Mouse (Mus musculus) embryo, embryonic 11.5 days (tissue): ENCODE measurements around the gene Ankrd35.
"Not testable (repeated sequence)": the region's sequence is repeated elsewhere in the genome, so short reads cannot be mapped to it uniquely, and the experiment has no call there.

Experiments used
- DNase-seq: peaks from one replicate; pipeline ENCODE4 v3.0.0-alpha.2; 2012; ENCODE audit warnings: low read depth, low spot score

Gene Ankrd35

DNA sequence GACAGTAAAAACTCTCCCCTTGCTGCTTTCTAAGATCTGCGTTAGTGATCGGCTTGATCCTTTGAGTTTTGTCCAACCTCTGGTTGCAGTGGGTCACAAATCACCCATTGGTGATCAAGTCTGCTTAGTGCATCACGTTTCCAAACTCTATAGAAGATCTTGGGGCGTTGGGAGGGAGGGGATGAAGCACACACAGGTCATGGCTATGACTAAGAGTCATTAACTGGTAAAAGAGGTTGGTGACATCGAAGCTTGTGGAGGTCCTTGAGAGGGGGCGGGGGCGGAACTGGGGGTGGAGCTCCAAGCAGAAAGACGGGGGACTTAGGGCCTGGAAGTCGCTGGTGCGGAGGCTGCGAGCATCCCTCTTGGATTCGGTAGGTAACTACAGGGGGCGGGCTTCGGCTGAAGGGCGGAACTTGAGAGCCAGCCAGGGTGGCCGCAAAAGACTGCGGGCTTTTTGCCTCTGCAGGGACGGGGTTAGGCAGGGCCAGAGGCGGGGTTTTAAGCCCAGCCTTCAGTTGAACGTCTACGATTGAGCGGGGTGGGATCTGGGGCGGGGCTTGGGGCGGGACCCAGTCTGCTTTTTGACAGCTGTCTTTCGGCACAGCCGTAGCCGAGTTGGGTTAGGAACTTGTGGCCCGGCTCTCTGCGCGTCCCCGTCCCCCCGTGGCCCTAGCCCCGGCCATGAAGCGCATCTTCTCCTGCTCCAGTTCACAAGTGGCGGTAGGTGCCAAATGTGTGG is at the start of gene Ankrd35:
Gene Ankrd35 (plus strand): TSS at position 405 of the 742 bp plus-strand sequence.
- peak; percentile 61 for DNase-seq

DNA sequence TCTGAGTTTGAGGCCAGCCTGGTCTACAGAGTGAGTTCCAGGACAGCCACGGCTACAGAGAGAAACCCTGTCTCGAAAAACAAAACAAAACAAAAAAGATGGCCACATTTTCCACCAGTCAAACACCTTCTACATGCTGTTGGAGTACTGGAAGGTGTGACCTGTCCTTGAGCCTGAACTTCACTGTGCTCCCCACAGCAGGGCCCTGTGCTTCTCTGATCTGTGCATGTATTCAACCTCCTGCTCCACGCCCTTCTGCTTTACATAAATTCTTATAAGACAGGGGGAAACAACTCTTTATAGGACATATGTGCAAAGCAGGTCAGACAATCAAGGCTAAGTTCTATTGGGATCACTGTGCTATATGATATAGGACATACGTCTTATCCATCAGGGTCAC is 46.7 kb upstream of the Ankrd35 start:
- no peak for DNase-seq

DNA sequence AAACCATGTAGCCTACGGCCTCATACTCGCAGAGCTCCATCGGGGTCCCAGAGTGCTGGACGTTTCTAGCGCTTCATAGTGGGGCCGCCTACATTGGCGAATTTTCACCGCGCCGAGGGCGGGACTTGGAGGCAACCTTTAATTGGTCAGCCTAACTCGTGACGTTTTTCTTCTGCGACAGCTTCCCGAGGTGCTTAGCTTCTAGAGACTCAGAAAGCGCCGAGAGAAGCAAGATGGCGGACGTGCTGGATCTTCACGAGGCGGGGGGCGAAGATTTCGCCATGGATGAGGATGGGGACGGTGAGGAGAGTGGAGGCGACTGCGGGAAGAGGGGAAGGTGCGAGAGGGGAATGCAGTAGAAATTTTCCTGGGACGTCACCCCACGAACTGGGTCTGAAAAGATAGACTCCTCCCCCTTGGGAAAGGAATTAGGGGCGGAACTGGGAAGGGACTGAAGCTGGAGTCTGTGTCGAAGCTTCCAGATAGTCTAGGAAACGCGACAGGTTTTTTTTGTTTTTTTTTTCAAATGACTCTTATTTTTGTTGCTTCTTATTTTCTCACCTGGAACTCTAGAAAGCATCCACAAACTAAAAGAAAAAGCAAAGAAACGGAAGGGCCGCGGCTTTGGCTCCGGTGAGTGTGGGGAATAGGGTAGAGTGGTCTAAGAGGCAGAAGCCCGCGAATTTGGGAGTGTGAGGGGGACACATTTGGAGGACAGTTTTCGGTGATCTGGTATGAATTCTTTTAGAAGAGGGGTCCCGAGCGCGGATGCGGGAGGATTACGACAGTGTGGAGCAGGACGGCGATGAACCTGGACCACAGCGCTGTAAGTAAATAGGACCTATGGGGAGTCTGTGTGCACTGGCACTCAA is 40.0 kb upstream of the Ankrd35 start, which contains the start of gene Rbm8a:
Gene Rbm8a (plus strand): TSS at position 205 of the 872 bp plus-strand sequence.
- DNase-seq: peak; percentile 99

DNA sequence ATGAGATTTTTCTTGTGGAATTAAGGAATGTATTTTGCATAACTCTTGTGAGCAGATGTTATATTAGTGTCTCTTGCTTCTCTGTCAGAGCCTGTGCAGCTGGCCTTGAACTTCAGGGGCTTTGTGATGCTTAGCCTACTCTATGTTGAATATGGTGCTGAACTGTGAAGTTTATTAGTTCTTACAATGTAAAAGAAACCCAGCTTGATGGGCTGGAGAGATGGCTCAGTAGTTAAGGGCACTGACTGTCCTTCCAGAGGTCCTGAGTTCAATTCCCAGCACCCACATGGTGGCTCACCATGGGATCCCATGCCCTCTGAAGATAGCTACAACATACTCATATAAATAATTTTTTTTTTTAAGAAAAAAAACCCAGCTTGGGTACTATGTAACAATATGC is 37.9 kb upstream of the Ankrd35 start:
- DNase-seq: no peak

DNA sequence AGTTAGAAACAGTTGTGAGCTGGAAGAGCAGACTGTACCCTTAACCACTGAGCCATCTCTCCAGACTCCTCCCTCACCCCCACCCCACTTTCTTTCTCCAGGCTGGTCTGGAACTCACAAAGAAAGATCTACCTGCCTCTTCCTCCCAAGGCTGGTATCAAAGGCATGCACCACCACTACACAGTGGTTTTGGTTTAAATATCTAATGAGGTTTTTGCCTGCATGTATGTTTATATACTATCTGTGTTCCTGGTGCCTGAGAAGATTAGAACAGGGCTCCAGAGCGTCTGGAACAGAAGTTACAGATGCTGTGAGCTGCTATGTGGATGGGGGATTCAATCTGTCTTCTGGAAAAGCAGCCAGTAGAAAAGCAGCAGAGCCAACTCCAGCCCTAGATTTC is 35.9 kb upstream of the Ankrd35 start:
- DNase-seq: no peak

DNA sequence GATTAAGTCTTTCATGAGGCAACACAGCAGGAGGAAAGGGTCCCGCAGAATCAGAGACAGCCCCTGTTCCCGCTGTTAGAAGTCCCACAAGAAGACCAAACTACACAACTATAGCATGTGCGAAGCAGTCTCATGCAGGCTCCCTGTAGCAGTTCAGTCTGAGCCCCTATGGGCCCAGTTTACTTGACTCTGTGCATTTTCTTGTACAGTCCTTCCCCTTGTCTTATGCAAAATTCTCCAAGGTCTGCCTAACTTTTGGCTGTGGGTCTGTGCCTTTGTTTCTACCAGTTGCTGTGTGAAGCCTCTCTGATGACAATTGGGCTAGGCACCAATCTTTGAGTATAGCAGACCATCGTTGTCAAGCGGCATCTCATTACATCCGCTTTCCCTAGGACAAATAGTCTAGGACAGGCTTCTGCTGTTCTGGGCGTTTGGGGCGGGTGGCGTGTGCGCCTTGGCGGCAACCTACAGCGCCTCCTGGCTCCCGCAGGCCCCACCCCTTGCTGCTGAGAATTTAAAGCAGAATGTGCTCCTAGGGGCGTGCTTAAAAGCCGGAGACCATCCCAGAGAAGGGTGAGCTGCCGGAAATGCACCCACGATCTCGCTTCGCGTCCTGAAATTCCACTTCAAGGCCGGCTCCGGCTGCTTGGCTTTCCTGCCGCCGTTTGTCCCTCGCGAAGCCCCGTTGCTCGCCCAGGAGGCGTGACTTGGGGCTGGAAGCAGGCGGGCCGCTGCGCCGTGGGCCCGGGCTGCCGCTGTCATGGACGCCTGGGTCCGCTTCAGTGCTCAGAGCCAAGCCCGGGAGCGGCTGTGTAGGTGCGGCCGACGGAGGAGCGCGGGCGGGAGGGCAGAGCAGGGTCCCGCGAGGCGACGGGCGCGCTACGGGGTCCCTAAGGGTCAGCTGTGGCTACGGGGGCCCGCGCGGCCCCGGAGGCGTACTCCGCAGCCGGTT is 34.7 kb upstream of the Ankrd35 start, which contains the start of the genes Pex11b and Gm42957:
Gene Pex11b (plus strand): TSS at position 449 of the 952 bp plus-strand sequence.
Gene Gm42957 (plus strand): TSS at position 547 of the 952 bp plus-strand sequence.
- peak; percentile 65 for DNase-seq

DNA sequence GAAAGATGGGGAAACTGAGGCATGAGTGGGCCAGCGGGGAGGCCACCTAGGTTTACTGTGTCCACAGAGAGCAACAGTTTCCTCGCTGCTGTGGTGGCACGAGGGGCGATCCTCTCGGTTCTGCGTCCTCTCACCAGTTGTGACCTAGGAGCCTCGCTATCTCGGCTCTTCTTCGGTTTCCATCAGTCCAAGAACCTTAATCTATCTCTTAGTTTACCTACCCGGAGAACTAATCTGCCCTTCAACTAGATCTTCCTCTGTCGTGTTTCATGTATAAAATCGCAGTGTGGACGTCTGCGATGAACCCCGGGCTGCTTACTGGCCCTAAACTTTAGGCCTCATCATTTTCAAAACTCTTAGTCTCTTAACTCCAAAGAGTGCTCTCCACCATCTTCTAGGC is 34.0 kb upstream of the Ankrd35 start:
- no peak for DNase-seq

DNA sequence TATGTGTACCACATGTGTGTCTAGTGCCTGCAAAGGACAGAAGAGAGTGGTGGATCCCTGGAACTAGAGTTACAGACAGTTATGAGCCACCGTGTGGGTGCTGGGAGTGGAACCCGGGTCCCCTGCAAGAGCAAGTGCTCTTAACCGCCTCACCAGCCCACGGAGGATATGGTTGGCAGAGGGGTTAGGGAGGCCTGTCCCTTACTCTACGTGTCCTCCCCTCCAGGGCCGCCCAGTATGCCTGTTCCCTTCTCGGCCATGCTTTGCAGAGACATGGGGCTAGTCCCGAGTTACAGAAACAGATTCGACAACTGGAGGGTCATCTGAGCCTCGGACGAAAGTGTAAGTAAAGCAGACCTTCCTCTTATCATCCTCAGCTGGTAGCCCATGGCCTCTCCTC is 33.5 kb upstream of the Ankrd35 start:
- DNase-seq: no peak

DNA sequence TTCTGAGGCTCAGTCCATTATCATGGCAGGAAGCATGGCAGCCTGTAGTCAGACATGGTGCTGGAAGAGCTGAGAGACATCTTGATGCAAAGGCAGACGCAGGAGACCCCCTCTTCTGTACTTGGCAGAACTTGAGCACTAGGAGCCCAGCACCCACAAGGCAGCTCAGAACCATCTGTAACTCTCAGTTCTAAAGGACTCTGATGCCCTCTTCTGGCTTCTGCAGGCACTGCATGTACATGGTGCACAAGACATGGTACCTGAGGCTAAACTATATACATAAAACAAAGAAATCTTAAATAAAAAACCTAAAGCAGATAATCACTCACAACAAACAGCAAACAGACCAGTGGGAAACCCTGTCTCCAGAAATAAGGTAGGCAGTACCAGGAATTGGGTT is 30.7 kb upstream of the Ankrd35 start:
- peak; percentile 39 for DNase-seq

DNA sequence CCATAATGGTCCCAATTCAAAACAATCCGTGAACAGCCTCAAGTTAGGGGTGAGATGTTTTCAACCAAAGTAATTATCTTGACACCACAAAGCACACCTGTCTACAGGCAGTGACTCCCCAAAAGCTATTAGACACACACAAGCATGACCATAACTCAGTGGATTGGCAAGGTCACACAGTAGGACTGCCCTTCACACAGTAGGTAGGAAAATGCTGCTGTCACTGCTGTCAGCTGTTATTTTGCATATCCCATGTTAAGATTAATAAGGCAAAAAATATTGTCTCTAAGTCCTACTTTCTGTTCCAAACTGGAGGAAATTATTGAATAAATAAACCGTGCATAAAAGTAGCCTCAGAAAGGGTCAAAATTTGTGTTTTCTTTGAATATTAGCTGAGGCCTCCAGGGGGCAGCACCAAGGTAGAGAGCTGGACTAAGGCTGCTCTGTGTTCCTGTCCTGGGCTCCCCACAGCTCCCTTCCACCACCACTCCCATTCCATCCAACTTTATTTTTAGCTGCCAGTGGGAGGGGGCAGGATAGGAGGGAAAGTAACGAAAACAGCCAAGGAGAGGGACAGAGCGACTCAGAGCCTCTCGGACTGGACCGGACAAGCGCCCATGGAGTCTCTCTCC is 24.8 kb upstream of the Ankrd35 start, which contains the start of gene Itga10:
Gene Itga10 (plus strand): TSS at position 567 of the 632 bp plus-strand sequence.
- DNase-seq: no peak

DNA sequence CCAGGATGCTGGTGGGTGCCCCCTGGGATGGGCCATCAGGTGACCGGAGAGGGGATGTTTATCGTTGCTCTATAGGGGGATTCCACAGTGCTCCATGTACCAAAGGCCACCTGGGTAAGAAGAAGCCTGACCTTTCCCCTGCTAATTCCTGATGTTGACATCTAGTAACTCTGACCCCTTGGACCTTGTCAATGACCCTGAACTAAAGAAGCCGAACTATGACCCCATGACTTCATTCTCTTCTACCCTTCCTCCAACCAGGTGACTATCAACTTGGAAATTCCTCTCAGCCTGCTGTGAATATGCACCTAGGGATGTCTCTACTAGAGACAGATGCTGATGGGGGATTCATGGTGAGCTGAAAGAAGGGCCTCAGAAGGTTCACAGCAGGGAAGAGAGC is 22.6 kb upstream of the Ankrd35 start:
- DNase-seq: no peak

DNA sequence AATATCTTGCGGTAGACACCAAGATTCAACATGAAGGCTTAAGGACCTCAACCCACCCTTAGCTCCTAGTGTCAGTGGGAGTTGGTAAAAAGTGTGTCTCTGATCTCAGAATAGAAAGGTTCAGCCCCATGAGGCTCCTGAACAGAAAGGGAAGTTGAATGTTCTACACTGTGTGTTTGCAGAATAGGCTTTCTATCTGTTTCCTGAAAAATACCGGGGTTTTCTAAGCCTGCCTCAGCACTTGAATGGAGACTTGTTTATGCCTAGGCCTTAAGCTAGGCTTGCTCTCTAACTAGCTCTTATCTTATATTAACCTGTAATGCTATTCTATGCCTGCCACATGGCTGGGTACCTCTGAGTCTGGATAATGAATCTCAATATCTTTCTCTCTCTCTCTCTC is 9.0 kb upstream of the Ankrd35 start:
- DNase-seq: no peak

DNA sequence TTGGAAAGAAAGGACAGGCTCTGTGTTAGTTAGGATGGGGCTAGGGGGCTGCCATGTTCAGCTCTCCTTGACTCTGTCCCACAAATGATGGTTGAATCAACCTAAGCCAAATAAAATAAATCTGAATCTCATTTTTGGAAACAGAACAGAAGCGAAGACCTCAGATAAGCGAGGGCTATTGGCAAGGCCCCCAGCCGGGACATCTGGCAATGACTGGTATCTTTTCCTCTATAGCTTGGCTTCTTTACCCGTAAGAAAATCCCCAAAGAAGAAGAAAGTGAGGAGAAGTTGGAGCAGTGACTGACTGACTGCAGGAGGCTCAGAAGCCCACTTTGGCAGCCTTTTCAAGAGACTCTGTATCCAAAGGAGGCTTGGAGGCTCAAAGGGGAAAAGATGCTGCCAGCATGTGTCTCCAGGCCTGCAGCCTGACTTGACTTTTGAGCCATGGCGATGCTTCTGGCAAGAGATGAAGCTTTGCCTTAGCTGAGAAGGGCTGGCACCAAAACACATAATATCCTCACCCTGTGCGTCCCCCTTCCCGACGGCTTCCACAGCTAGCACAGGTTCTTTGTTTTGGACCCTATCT is 7.1 kb upstream of the Ankrd35 start:
- DNase-seq: no peak

DNA sequence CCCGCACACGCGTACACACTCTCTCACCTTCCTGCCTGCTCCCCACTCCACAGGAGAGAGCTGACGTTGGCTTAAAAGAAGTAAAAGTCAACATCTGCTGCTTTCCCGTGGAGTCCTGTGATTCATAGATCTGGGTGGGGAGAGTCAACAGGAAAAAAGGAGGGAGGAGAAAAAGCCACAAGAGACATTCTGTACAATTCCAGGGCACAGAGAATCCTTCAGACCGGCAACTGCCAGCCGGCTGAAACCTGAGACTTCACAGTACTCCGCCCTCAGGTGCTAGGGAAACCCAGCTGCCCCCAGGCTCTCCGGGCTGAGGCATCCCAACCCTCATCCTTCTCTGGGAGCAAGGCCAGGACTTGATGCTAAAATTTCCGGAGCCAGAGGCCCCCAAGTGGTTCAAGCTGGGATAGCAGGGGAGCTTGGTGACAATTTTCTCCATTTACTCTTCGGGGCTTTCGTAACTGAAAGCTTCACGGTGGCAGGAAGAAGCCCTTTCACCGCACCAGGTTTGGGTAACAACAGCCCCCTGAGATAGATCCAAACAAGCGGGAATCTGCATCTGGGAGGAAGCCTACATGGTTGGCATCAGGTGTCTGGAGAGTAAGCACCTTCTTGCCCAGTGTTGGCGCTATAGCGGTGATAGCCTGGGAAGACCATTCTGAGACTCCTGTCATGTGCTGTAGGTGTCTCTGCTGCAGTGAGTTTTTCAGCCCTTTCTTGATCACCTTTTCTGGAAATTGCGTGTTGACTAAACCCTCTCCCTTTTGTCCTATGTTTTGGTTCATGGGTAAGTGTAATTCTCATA is 6.3 kb upstream of the Ankrd35 start:
- DNase-seq: peak; percentile 77

DNA sequence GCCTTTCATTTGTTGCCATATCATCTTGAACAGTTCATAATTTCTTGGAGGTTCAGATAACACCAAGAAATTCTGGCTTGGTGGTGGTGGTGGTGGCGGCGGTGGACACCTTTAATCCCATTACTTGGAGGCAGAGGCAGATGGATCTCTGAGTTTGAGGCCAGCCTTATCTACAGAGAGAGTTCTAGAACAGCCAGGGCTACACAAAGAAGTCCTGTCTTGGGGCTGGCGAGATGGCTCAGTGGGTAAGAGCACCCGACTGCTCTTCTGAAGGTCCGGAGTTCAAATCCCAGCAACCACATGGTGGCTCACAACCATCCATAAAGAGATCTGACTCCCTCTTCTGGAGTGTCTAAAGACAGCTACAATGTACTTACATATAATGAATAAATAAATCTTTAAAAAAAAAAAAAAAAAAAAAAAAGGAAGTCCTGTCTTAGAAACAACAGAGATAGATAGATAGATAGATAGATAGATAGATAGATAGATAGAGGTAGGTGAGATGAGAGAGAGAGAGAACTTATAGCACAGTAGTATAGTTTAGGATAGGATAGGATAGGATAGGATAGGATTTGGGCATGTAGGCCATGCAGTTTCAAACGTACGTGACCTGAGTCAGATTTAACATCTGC is 4.1 kb upstream of the Ankrd35 start:
- not testable (repeated sequence) for DNase-seq

DNA sequence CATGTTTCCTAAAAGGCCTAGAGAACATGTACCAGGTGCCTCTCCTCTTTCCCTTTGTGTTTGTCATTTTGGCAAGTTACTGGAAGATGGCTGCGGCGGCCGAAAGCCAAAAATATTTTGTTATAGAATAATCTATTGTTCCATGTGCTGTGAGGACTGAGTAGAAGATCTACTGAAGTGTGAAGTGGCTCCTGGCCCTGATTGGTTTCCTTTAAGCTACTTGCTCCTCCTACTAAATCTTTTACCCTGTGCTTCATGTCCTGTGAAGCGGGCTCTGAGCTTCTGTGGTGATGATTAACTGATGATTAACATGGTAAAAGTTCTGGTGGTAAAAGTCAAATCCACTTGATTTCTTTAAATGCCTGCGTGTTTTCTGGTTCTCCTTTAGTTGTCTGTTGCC is 3.0 kb upstream of the Ankrd35 start:
- DNase-seq: no peak

DNA sequence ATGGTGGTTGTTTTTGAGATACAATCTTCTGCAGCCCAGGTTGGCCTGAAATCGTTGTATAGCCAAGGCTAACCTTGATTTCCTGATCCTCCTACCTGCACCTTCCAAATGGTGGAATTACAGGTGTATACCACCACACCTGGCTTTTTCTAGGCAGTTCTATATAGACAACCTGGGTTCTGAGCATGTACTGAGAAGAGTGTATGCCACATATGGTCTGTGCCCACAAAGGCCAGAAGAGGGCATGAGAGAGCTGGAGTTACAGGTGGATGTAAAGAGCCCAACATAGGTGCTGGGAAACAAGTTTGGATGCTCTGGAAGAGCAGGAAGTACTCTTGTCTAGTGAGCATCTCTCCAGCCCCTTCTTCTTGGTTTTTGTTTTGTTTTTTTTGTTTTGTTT is 2.6 kb upstream of the Ankrd35 start:
- no peak for DNase-seq

DNA sequence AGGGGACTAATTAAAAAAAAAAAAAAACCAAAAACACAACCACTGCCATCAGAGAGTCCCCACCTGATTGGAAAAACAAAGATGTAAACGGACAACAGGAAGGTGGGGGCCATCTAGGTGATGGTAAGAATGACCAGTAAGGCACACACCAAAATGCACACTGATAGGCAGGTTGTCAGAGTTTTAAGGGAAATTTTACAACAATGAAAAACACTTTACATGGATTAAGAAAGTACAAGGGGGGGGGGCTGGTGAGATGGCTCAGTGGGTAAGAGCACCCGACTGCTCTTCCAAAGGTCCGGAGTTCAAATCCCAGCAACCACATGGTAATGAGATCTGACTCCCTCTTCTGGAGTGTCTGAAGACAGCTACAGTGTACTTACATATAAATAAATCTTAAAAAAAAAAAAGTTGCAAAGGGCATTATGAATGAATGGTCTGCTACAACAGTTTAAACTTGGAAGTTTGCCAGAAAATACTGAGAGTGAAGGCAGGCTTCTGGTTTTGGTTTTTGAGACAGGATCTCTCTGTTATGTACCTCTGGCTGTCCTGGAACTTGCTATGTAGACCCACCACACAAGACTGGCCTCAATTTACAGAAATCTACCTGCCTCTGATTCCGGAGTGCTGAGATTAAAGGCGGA is 1.4 kb upstream of the Ankrd35 start:
- no peak for DNase-seq

DNA sequence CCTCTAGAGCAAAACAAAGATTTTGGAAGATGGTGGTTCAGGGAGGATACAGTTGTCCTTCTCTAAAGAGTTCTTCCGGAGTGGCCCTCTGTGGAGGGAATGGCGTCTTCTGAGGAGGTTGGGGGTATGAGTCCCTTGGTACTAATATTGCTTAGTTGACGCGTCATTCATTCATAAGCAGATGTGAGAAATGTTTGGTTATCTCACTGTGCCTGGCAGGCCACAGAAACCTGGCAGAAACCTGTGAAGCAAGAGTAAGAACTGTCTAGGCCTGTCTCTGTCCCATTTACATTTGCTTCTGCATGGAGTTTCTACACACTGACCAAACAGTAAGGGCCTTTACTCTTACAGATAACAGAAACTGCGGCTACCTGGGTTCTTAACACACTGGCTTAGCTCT is 1.6 kb downstream of the Ankrd35 start:
- no peak for DNase-seq
